Mouse (Mus musculus) megakaryocyte, embryonic 14.5 days (primary cell): ENCODE results near the gene Zdhhc14. TPM values are rescaled to one million over a fixed set of nuclear protein-coding genes. Genes with fewer than 3 reads are reported as not detected.
A peak's percentile ranks its signal among the peaks of the same experiment; 100 is the strongest.

Experiments used
- H3K27me3 ChIP-seq: replicated peaks from 2 replicates; pipeline ENCODE3; 2012; ENCODE audit warnings: inconsistent platforms
- H3K36me3 ChIP-seq: replicated peaks from 2 replicates; pipeline ENCODE3; 2012; ENCODE audit warnings: low read length, inconsistent platforms, mixed read lengths
- H3K4me1 ChIP-seq: 2 replicates; pipeline ENCODE4 v1.6.1; 2012; ENCODE audit warnings: inconsistent platforms
- H3K4me3 ChIP-seq: replicated peaks from 2 replicates; pipeline ENCODE3; 2012; ENCODE audit warnings: moderate library complexity, mild to moderate bottlenecking, inconsistent platforms
- H3K9me3 ChIP-seq: 2 replicates; pipeline ENCODE4 v1.6.1; 2012; ENCODE audit warnings: inconsistent platforms
- FLI1 ChIP-seq: IDR thresholded peaks from 2 replicates; pipeline ENCODE4 v1.6.1; 2012; ENCODE audit warnings: low read length, inconsistent platforms, mixed read lengths
- GATA1 ChIP-seq: IDR thresholded peaks from 3 replicates; pipeline ENCODE4 v1.6.1; 2012; ENCODE audit warnings: mixed read lengths, low read length, inconsistent platforms, borderline replicate concordance
- polyA plus RNA-seq: library from polyadenylated mRNA; stranded (reverse); fragments of >175 nt; gene quantifications from 2 replicates; pipeline ENCODE4 v1.2.3, GENCODE M21; 2012; ENCODE audit warnings: low replicate concordance; ENCODE audit not compliant: insufficient read depth

The Zdhhc14 gene
- polyA plus RNA-seq, 1 experiment: 8.5 TPM

- TF ChIP-seq FLI1 (no peak), GATA1 (no peak)
- Histone ChIP-seq H3K4me3 (no peak overlapping the region), H3K4me1 (peaks cover 4% of the 10 kb centered on the region; the same call in 1 of the 2 replicates)
These were observed 77.0 kb downstream of the Zdhhc14 start for GRCm38 (mm10) chr17:5569131-5570030.

GRCm38 (mm10) chr17:5572096-5572730 lies 79.9 kb downstream of the Zdhhc14 start:
- TF ChIP-seq GATA1 (no peak), FLI1 (no peak)
- no peaks in the 10 kb centered on the region for H3K36me3 ChIP-seq
- H3K9me3 ChIP-seq: no peaks in the 10 kb centered on the region
- H3K27me3 ChIP-seq: peaks cover 9% of the 10 kb centered on the region
- no peak overlapping the region for H3K4me3 ChIP-seq
- H3K4me1 ChIP-seq: peaks cover 8% of the 10 kb centered on the region; the same call in 1 of the 2 replicates

More at GRCm38 (mm10) chr17:5569131-5570030, 77.0 kb downstream of the Zdhhc14 start:
- peaks cover 2% of the 10 kb centered on the region for H3K27me3 ChIP-seq
- no peaks in the 10 kb centered on the region for H3K36me3 ChIP-seq
- no peaks in the 10 kb centered on the region for H3K9me3 ChIP-seq

- no peak for TF ChIP-seq GATA1
- no peak for TF ChIP-seq FLI1
- peaks cover 8% of the 10 kb centered on the region; the same call in 1 of the 2 replicates for H3K4me1 ChIP-seq
- H3K36me3 ChIP-seq: no peaks in the 10 kb centered on the region
- H3K27me3 ChIP-seq: peaks cover 9% of the 10 kb centered on the region
- no peak overlapping the region for H3K4me3 ChIP-seq
- no peaks in the 10 kb centered on the region for H3K9me3 ChIP-seq
These were observed 80.5 kb downstream of the Zdhhc14 start for GRCm38 (mm10) chr17:5572745-5573420.

- Histone ChIP-seq H3K4me1 (peaks cover 8% of the 10 kb centered on the region; the same call in 1 of the 2 replicates), H3K27me3 (peaks cover 9% of the 10 kb centered on the region), H3K9me3 (no peaks in the 10 kb centered on the region), H3K4me3 (no peak overlapping the region), H3K36me3 (no peaks in the 10 kb centered on the region)
- TF ChIP-seq GATA1: no peak
- TF ChIP-seq FLI1: no peak
These were observed 82.3 kb downstream of the Zdhhc14 start for GRCm38 (mm10) chr17:5574672-5575071.

- Histone ChIP-seq H3K4me1 (peaks cover 8% of the 10 kb centered on the region; the same call in 1 of the 2 replicates), H3K27me3 (peaks cover 9% of the 10 kb centered on the region), H3K36me3 (no peaks in the 10 kb centered on the region), H3K9me3 (no peaks in the 10 kb centered on the region), H3K4me3 (peak overlapping the region; percentile 28)
- TF ChIP-seq GATA1: no peak
- no peak for TF ChIP-seq FLI1
These were observed 83.2 kb downstream of the Zdhhc14 start for GRCm38 (mm10) chr17:5575518-5575917.

GRCm38 (mm10) chr17:5582232-5582631 lies 89.9 kb downstream of the Zdhhc14 start:
- no peak overlapping the region for H3K4me3 ChIP-seq
- H3K4me1 ChIP-seq: peaks cover 8% of the 10 kb centered on the region
- H3K36me3 ChIP-seq: no peaks in the 10 kb centered on the region
- peaks cover 4% of the 10 kb centered on the region for H3K27me3 ChIP-seq
- H3K9me3 ChIP-seq: peaks cover 5% of the 10 kb centered on the region; the same call in 1 of the 2 replicates
- TF ChIP-seq FLI1: no peak
- TF ChIP-seq GATA1: no peak

GRCm38 (mm10) chr17:5582937-5583336 lies 90.6 kb downstream of the Zdhhc14 start:
- Histone ChIP-seq H3K36me3 (no peaks in the 10 kb centered on the region), H3K27me3 (peaks cover 6% of the 10 kb centered on the region), H3K4me1 (peaks cover 8% of the 10 kb centered on the region), H3K4me3 (no peak overlapping the region), H3K9me3 (peaks cover 7% of the 10 kb centered on the region; the same call in 1 of the 2 replicates)
- no peak for TF ChIP-seq GATA1
- TF ChIP-seq FLI1: no peak

- H3K4me3 ChIP-seq: no peak overlapping the region
- TF ChIP-seq GATA1: no peak
- no peak for TF ChIP-seq FLI1
- peaks cover 8% of the 10 kb centered on the region for H3K27me3 ChIP-seq
- no peaks in the 10 kb centered on the region for H3K36me3 ChIP-seq
- H3K4me1 ChIP-seq: peaks cover 8% of the 10 kb centered on the region
- H3K9me3 ChIP-seq: peaks cover 7% of the 10 kb centered on the region; the same call in 1 of the 2 replicates
These were observed 91.3 kb downstream of the Zdhhc14 start for GRCm38 (mm10) chr17:5583472-5584145.
